Comparison of ENCODE assay signal across 8 mouse cellular contexts in the genomic region with DNA sequence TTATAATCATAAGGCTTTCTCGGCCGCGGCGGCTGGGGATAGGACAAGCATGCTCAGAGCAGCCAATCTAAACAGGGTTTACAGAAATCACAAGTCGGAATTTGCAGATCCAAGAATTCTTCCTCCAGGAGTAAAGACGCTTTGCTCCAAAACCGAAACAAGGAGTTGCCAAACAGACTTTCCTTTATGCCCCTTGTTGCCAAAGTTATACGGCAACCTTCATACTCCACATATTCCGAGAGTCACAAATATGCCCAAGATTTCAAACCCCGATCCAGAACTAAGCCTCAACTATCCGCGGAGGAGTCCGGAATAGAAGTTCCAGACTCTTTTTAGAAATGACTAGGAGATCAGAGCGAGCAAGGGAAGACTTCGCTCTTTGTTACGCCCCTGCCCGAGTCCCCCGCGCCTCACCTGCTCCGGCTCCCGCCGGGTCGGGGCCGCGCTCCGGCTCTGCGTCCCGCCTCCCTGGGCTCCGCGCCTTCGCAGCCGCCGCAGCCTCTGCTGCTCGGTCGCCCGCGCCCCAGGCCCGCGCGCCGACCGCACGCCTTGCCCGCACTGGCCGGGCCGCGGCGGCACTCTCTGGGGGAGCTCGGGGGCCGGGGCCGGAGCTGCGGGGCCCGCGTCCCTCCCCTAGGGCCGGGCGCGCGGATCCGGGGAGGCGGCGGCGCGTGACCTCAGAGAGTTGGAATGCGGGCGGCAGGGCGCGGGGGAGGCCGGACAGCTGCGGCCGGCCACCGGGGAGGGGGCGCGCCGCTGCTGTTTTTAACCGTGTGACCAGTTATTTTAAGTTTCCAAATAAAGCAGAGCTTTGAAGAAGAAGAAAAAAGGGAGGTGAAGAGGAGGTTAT. TPM values are rescaled to one million over a fixed set of nuclear protein-coding genes. Genes with fewer than 3 reads are reported as not detected.
DNase-seq lines count a peak whose midpoint lies in the region; ATAC-seq lines count a peak whose summit lies in the region.

TSS of gene Ptpn21 (minus strand) at position 455 of the 850 bp plus-strand sequence.

- WGBS in hindbrain, embryonic 16.5 days = under 1% methylated on average over 59 of the region's 75 CpGs
- under 1% methylated on average over 75 of the region's 75 CpGs for WGBS in liver, embryonic 12.5 days (ENCODE audit: insufficient replicate concordance)
- WGBS in neural tube, embryonic 12.5 days = 1% methylated on average over 75 of the region's 75 CpGs

- H3K36me3 ChIP-seq in hindbrain, embryonic 16.5 days (ENCODE audit: control insufficient read depth, insufficient read depth, low read length) = no peaks in the 10 kb centered on the region
- H3K36me3 ChIP-seq in liver, embryonic 12.5 days = no peaks in the 10 kb centered on the region
- H3K36me3 ChIP-seq in neural tube, embryonic 12.5 days = no peaks in the 10 kb centered on the region

- DNase-seq in left cerebral cortex, postnatal 4 days = peak; percentile 29
- no peak for DNase-seq in left cerebral cortex, adult 8-10 months (ENCODE audit: low spot score in 2 of 2)
- DNase-seq in cerebellum, adult 9-11 months = peak; percentile 54
- peak; percentile 80 for DNase-seq in gastrocnemius, postnatal 14 days
- no peak for DNase-seq in layer of hippocampus, adult 9-11 months

- peak; percentile 27 for ATAC-seq in hindbrain, embryonic 16.5 days
- no peak for ATAC-seq in liver, embryonic 12.5 days
- peak; percentile 35; the same call in 1 of the 2 replicates for ATAC-seq in neural tube, embryonic 12.5 days (ENCODE audit: low FRiP score, low read depth)

- peak within 1 kb of the TSS; percentile 67 for H3K4me3 ChIP-seq in hindbrain, embryonic 16.5 days (ENCODE audit: low read length)
- peak within 1 kb of the TSS; percentile 68 for H3K4me3 ChIP-seq in liver, embryonic 12.5 days
- peak within 1 kb of the TSS; percentile 90 for H3K4me3 ChIP-seq in neural tube, embryonic 12.5 days

- intact Hi-C loops in left cerebral cortex, postnatal 4 days (cut with DNase I) = no loop called here
- intact Hi-C loops in gastrocnemius, postnatal 14 days (cut with DNase I; ENCODE audit: low total_unique reads) = no loop called here

- peak within 1 kb of the TSS; percentile 74 for H3K9ac ChIP-seq in hindbrain, embryonic 16.5 days (ENCODE audit: low read depth, low read length)
- H3K9ac ChIP-seq in liver, embryonic 12.5 days = peak within 1 kb of the TSS; percentile 72
- H3K9ac ChIP-seq in neural tube, embryonic 12.5 days = peak within 1 kb of the TSS; percentile 94

- H3K9me3 ChIP-seq in hindbrain, embryonic 16.5 days (ENCODE audit: control insufficient read depth, low read length) = no peaks in the 10 kb centered on the region
- no peaks in the 10 kb centered on the region for H3K9me3 ChIP-seq in liver, embryonic 12.5 days (replicated peaks)
- H3K9me3 ChIP-seq in neural tube, embryonic 12.5 days = no peaks in the 10 kb centered on the region

- peaks cover 20% of the 10 kb centered on the region for H3K4me1 ChIP-seq in hindbrain, embryonic 16.5 days (ENCODE audit: control insufficient read depth, insufficient read depth, low read depth, low read length)
- H3K4me1 ChIP-seq in liver, embryonic 12.5 days = peaks cover 21% of the 10 kb centered on the region
- H3K4me1 ChIP-seq in neural tube, embryonic 12.5 days = peaks cover 20% of the 10 kb centered on the region

- H3K27me3 ChIP-seq in hindbrain, embryonic 16.5 days (replicated peaks; ENCODE audit: control insufficient read depth, insufficient read depth, low read length) = 0 out of 2 replicates have a peak, but pooled peaks cover 2% of the 10 kb centered on the region
- peaks cover 62% of the 10 kb centered on the region for H3K27me3 ChIP-seq in liver, embryonic 12.5 days (replicated peaks)
- no peaks in the 10 kb centered on the region; the same call in 1 of the 2 replicates for H3K27me3 ChIP-seq in neural tube, embryonic 12.5 days (replicated peaks)

- H3K4me2 ChIP-seq in hindbrain, embryonic 16.5 days (ENCODE audit: low read length) = peak within 1 kb of the TSS; percentile 96
- H3K4me2 ChIP-seq in liver, embryonic 12.5 days = peak within 1 kb of the TSS; percentile 72
- peak within 1 kb of the TSS; percentile 95 for H3K4me2 ChIP-seq in neural tube, embryonic 12.5 days (replicated peaks)

- peak within 1 kb of the TSS; percentile 50 for H3K27ac ChIP-seq in hindbrain, embryonic 16.5 days (ENCODE audit: low read depth, low read length)
- H3K27ac ChIP-seq in liver, embryonic 12.5 days = peak within 1 kb of the TSS; percentile 70
- no peak within 1 kb of the TSS; the same call in 1 of the 2 replicates for H3K27ac ChIP-seq in neural tube, embryonic 12.5 days

RNA-seq across cellular contexts. Expression of gene Ptpn21, which starts in this region (rescaled TPM):
- 1 to 10 TPM; 7.3 to 8.4 TPM for total RNA-seq in left cerebral cortex, postnatal 4 days (2021)
- total RNA-seq in left cerebral cortex, adult 8-10 months (2022) = 10 to 100 TPM in 2 of 4 experiments, 1 to 10 TPM in 2; 8.3 to 10.9 (median 9.9) TPM
- 10 to 100 TPM; 20.4 to 28.1 TPM for total RNA-seq in gastrocnemius, postnatal 14 days (2021)
- 3.4 and 3.7 TPM in 2 replicates for polyA plus RNA-seq in hindbrain, embryonic 16.5 days (2015; fragmentation: Nextera tagmentation; extraction: Ambion mirVana)
- polyA plus RNA-seq in liver, embryonic 12.5 days (2016; fragmentation: Nextera tagmentation; extraction: Ambion mirVana) = 2.4 and 2.8 TPM in 2 replicates
- polyA plus RNA-seq in neural tube, embryonic 12.5 days (2016; fragmentation: Nextera tagmentation; extraction: Ambion mirVana) = 7.3 TPM in 2 replicates

Comparison
In these comparisons a context has a peak if more than half of its experiments do, and no peak if none do; other contexts are left out.
1. DNase-seq: peak in left cerebral cortex, postnatal 4 days (single experiment), cerebellum, adult 9-11 months (single experiment) and gastrocnemius, postnatal 14 days (single experiment); none in left cerebral cortex, adult 8-10 months (0 of 2) and layer of hippocampus, adult 9-11 months (single experiment).
2. Peak in every context shown above with its lines, with median percentiles within 50 percentile points of each other: H3K4me2 ChIP-seq, H3K4me3 ChIP-seq and H3K9ac ChIP-seq.